Mouse (Mus musculus): ENCODE measurements around the gene Unk. TPM values are rescaled to one million over a fixed set of nuclear protein-coding genes. Genes with fewer than 3 reads are reported as not detected.
"Not testable (repeated sequence)": the region's sequence is repeated elsewhere in the genome, so short reads cannot be mapped to it uniquely, and the experiment has no call there.

Unk gene
- polyA plus RNA-seq, 1 experiment = 21.5 TPM

GRCm38 (mm10) chr11:116089545-116089944 is 59.4 kb downstream of the Unk start:
- H3K36me3 ChIP-seq (ENCODE audit: control insufficient read depth, insufficient read depth, low read length) = no peaks in the 10 kb centered on the region
- no peak overlapping the region for H3K27ac ChIP-seq (ENCODE audit: insufficient read depth, low read depth, low read length)
- WGBS = 89% methylated on average over 6 of the region's 6 CpGs
- H3K4me3 ChIP-seq (ENCODE audit: low read depth, low read length) = no peak overlapping the region
- no peaks in the 10 kb centered on the region for H3K27me3 ChIP-seq (ENCODE audit: control insufficient read depth, insufficient read depth, low read length)
- no peak for TF ChIP-seq CTCF (IDR thresholded peaks at IDR 0.05; ENCODE audit: extremely low read depth, insufficient read length, insufficient replicate concordance, low read depth, low read length)
- no peak for TF ChIP-seq POLR2A (IDR thresholded peaks at IDR 0.05; ENCODE audit: low read depth, low read length)
- peaks cover 17% of the 10 kb centered on the region for H3K4me1 ChIP-seq (ENCODE audit: control insufficient read depth, insufficient read depth, insufficient read length, low read length)

GRCm38 (mm10) chr11:116091591-116091990 is 61.5 kb downstream of the Unk start:
- 84% methylated on average over 6 of the region's 6 CpGs for whole genome bisulfite sequencing
- Histone ChIP-seq H3K4me3 (ENCODE audit: low read depth, low read length) (no peak overlapping the region), H3K27ac (ENCODE audit: insufficient read depth, low read depth, low read length) (no peak overlapping the region), H3K4me1 (ENCODE audit: control insufficient read depth, insufficient read depth, insufficient read length, low read length) (peaks cover 12% of the 10 kb centered on the region; the same call in 1 of the 2 replicates), H3K36me3 (ENCODE audit: control insufficient read depth, insufficient read depth, low read length) (no peaks in the 10 kb centered on the region), H3K27me3 (ENCODE audit: control insufficient read depth, insufficient read depth, low read length) (no peaks in the 10 kb centered on the region)
- TF ChIP-seq POLR2A (IDR thresholded peaks at IDR 0.05; ENCODE audit: low read depth, low read length) = no peak
- TF ChIP-seq CTCF (IDR thresholded peaks at IDR 0.05; ENCODE audit: extremely low read depth, insufficient read length, insufficient replicate concordance, low read depth, low read length) = no peak

GRCm38 (mm10) chr11:116092959-116093358 is 62.8 kb downstream of the Unk start:
- not testable (repeated sequence) for H3K4me1 ChIP-seq (ENCODE audit: control insufficient read depth, insufficient read depth, insufficient read length, low read length); H3K27ac ChIP-seq (ENCODE audit: insufficient read depth, low read depth, low read length); H3K36me3 ChIP-seq (ENCODE audit: control insufficient read depth, insufficient read depth, low read length); H3K27me3 ChIP-seq (ENCODE audit: control insufficient read depth, insufficient read depth, low read length); H3K4me3 ChIP-seq (ENCODE audit: low read depth, low read length)
- 88% methylated on average over 6 of the region's 6 CpGs for WGBS

- Histone ChIP-seq H3K27ac (ENCODE audit: insufficient read depth, low read depth, low read length) (peak overlapping the region; percentile 60), H3K4me3 (ENCODE audit: low read depth, low read length) (no peak overlapping the region), H3K36me3 (ENCODE audit: control insufficient read depth, insufficient read depth, low read length) (no peaks in the 10 kb centered on the region), H3K4me1 (ENCODE audit: control insufficient read depth, insufficient read depth, insufficient read length, low read length) (peaks cover 3% of the 10 kb centered on the region; the same call in 1 of the 2 replicates), H3K27me3 (ENCODE audit: control insufficient read depth, insufficient read depth, low read length) (no peaks in the 10 kb centered on the region)
- 60% methylated on average over 16 of the region's 16 CpGs for WGBS
- no peak for TF ChIP-seq CTCF (IDR thresholded peaks at IDR 0.05; ENCODE audit: extremely low read depth, insufficient read length, insufficient replicate concordance, low read depth, low read length)
- TF ChIP-seq POLR2A (IDR thresholded peaks at IDR 0.05; ENCODE audit: low read depth, low read length) = no peak
Measured at GRCm38 (mm10) chr11:116093771-116094565, 63.8 kb downstream of the Unk start.

GRCm38 (mm10) chr11:116095573-116095972 is 65.5 kb downstream of the Unk start:
- TF ChIP-seq CTCF (IDR thresholded peaks at IDR 0.05; ENCODE audit: extremely low read depth, insufficient read length, insufficient replicate concordance, low read depth, low read length) = no peak
- TF ChIP-seq POLR2A (IDR thresholded peaks at IDR 0.05; ENCODE audit: low read depth, low read length) = no peak
- H3K27ac ChIP-seq (ENCODE audit: insufficient read depth, low read depth, low read length) = peak overlapping the region; percentile 1; the same call in 1 of the 2 replicates
- H3K4me3 ChIP-seq (ENCODE audit: low read depth, low read length) = no peak overlapping the region
- no peaks in the 10 kb centered on the region for H3K36me3 ChIP-seq (ENCODE audit: control insufficient read depth, insufficient read depth, low read length)
- H3K27me3 ChIP-seq (ENCODE audit: control insufficient read depth, insufficient read depth, low read length) = no peaks in the 10 kb centered on the region
- peaks cover 6% of the 10 kb centered on the region for H3K4me1 ChIP-seq (ENCODE audit: control insufficient read depth, insufficient read depth, insufficient read length, low read length)
- WGBS = 31% methylated on average over 3 of the region's 3 CpGs

- TF ChIP-seq CTCF (IDR thresholded peaks at IDR 0.05; ENCODE audit: extremely low read depth, insufficient read length, insufficient replicate concordance, low read depth, low read length) (peak; percentile 60; the same call in 1 of the 2 replicates), POLR2A (IDR thresholded peaks at IDR 0.05; ENCODE audit: low read depth, low read length) (no peak)
- 85% methylated on average over 5 of the region's 5 CpGs for WGBS
- H3K4me3 ChIP-seq (ENCODE audit: low read depth, low read length) = no peak overlapping the region
- peaks cover 10% of the 10 kb centered on the region for H3K4me1 ChIP-seq (ENCODE audit: control insufficient read depth, insufficient read depth, insufficient read length, low read length)
- no peaks in the 10 kb centered on the region for H3K27me3 ChIP-seq (ENCODE audit: control insufficient read depth, insufficient read depth, low read length)
- no peaks in the 10 kb centered on the region for H3K36me3 ChIP-seq (ENCODE audit: control insufficient read depth, insufficient read depth, low read length)
- H3K27ac ChIP-seq (ENCODE audit: insufficient read depth, low read depth, low read length) = no peak overlapping the region
Measured at GRCm38 (mm10) chr11:116096213-116097108, 66.3 kb downstream of the Unk start.

All from small intestine, adult 2 months (tissue).